Mouse (Mus musculus): ENCODE measurements around the gene Tubb4b.

The Tubb4b gene

DNA sequence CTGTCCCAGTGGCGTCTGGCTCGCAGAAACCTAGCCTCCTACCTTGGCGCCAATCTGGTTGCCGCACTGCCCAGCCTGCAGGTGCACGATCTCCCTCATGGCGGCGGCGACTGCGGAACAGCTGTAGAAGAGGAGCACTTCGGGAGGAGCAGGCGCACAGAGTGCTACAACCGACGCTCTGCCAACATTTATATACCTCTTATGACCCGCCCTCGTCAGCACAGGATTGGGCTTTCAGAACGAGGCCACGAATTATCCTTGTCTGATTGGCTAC is at the start of gene Tubb4b:
Tubb4b (minus strand) TSS at position 211 of the 274 bp plus-strand sequence.
- WGBS: under 1% methylated on average over 17 of the region's 17 CpGs

DNA sequence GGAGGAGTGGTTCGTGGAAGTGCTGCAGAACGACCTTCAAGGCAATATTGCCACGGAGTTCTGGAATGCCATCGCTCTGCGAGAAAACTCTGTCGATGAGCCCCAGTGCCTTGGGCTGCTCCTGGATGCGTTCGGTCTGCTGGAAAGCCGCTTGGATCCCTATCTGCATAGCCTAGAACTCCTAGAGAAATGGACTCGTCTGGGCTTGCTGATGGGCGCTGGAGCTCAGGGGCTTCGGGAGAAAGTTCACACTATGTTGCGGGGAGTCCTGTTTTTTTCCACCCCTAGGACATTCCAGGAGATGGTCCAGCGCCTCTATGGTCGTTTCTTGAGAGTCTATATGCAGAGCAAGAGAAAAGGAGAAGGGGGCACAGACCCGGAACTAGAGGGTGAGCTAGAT is 48.5 kb upstream of the Tubb4b start:
- 36% methylated on average over 16 of the region's 16 CpGs for WGBS

DNA sequence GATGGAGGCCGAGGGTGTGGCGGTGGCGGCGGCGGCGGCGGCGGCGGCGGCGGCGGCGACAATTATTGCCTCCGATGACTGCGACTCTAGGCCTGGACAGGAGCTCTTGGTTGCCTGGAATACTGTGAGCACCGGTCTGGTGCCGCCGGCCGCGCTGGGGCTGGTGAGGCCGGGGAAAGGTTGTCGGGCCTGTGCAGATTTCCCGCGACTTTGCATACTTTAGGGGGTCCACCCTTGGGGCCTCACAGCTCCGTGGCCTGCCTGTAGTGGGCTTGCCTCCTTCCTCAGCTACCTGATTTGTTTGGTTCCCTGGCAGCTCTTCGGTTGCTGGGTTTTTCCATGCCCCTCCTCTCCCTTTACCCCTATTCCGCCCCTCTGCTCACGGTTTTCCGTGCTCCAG is 48.0 kb upstream of the Tubb4b start:
- under 1% methylated on average over 29 of the region's 29 CpGs for WGBS

DNA sequence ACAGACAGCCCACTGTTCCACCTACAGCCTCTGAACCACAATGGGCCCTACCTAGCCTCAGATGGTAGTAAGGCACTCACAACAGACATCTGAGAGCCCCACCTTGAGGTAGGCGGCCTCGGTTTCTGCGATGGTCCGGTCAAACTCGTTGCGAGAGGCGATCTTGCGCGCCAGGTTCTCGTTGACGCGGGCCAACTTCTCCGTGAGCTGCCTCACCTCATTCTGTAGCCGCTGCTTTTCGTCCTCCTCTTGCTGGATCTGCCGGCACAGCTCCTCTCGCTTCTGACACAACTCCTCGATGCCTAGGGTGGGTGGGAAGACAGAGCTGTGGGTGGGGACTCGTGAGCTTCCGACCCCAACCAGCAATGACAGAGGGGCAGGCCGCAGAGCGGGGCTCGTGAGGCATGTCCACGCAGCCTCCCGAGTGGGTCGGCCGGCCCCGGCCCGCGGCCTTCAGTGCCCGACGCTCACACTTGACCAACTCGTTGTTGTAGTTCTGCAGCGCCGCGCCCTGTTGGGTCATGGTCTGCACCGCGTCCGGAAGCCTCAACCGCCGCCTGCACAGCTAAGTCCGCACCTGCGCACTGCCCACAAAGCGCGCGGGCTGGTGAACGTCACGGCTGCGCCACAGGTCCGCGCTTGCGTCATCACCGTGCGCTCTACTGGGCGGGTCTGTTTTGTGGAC is 47.5 kb upstream of the Tubb4b start, which contains the start of the genes Ssna1 and Anapc2:
Ssna1 (minus strand) TSS at position 612 of the 685 bp plus-strand sequence.
Anapc2 (plus strand) TSS at position 652 of the 685 bp plus-strand sequence.
- under 1% methylated on average over 55 of the region's 55 CpGs for WGBS

DNA sequence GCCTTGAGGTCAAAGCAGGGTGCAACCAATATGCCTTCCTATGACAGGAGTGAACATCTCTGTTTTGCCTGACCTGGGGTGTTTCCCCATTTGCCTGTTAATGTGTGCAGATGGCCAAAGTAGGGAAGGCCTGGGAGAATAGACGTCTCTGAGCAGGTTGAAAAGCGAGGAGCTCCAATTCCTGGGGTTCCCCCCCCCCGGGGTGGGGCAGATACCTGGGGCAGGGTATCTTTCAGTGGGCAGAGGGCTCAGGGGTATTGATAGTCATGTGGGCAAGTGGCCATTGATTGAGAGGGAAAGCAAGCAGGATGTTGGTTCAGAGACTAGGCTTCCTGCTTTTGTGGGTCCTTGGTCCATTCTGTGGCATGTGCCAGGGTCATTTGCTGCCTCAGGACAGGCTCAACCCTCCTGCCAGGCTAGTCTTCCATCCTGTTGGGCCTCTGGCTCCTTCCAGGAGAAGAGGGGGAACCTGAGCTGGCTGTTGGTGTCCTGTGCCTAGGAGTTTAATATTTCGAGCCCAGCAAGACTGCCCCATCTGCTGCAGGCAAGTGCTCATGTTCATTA is 43.3 kb upstream of the Tubb4b start:
- WGBS: 71% methylated on average over 4 of the region's 4 CpGs

DNA sequence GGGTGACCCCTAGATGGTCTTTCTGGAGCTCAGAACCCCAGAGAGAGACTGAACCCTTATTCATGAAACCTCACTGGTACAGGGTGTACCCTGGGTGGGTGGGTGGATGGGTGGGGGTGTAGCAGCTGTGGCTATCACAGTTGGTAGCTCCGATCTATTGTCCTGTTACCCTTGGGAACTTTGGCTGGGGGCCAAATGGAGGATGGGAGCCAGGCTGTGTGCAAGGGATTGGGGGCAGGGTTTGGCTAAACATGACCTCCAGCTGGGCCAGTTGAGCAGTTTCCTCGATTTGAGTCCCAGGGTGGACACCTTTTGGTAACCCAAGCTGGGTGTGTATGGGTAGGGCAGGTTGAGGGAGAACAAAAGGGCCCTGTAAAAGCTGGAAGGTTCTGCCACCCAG is 42.2 kb upstream of the Tubb4b start:
- 26% methylated on average over 2 of the region's 2 CpGs for WGBS

DNA sequence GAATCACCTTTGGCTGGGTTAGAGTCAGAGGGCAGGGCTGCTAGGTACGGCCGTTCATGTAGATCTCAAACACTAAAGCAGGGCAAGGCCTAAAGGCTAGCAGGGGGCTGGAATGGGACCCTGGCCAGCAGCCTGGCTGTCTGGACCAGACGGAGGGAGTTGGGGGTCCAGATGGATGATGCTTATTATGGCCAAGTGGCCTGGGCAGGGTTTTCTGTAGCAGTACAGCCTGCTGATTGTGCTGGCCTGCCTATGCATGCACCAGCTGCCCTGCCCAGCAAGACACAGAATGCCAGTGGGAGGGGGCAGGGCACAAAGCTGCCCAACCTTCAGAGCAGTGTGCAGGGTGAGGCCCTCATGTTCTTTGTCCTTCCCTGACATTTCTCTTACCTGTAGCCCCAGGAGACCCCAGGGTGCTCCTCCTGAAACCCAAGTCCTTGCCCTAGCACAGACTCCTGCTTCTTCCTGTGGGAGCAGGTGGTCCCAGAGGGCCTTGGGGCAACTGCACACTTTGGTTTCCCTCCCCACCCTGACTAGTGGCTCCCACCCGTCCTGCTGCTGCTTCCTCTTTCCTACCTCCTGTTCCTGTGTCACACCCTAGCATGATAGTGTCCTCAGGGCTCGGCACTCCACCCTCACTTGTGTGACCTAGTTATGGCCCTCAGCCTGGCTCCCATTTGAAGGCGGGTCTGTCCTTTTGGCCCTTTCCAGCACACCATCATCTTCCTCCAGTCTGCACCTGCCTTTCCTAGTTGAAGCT is 41.6 kb upstream of the Tubb4b start:
- WGBS: 55% methylated on average over 6 of the region's 6 CpGs

DNA sequence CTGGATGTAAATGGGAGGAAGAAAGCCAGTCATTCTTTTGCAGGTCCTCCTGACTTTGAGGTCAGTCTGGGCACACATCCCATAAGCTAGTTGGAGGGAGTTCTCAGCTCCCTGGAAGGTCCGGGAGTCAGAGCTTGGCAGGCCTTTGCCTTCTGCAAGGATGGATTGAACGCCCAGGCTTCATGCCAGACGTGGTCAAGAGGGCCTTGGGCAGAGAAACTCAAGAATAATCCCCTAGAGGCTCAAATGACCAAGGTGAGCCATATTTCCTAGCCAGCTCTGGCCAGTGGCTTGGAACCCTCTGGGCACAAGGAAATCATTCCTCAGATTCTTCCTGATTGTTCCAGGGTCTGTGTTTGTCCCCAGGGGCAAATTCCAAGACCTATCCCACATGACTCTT is 40.3 kb upstream of the Tubb4b start:
- WGBS: 62% methylated on average over 3 of the region's 3 CpGs

DNA sequence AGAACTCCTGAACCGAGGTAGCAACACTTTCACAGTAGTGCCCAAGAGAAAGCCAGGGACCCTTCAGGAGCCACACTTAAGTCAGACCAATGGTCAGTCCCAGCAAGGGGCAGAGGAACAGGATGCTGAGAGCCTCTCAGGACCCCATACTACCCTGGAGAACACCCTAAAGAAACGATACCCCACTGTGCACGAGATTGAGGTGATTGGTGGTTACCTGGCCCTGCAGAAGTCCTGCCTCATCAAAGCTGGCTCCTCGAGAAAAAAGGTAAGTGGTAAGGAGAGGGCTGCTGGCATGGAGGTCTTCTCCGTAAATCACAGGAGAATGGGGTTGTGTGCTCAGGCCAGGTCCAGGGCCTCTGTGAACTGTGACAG is 39.8 kb upstream of the Tubb4b start:
- 77% methylated on average over 5 of the region's 5 CpGs for WGBS

DNA sequence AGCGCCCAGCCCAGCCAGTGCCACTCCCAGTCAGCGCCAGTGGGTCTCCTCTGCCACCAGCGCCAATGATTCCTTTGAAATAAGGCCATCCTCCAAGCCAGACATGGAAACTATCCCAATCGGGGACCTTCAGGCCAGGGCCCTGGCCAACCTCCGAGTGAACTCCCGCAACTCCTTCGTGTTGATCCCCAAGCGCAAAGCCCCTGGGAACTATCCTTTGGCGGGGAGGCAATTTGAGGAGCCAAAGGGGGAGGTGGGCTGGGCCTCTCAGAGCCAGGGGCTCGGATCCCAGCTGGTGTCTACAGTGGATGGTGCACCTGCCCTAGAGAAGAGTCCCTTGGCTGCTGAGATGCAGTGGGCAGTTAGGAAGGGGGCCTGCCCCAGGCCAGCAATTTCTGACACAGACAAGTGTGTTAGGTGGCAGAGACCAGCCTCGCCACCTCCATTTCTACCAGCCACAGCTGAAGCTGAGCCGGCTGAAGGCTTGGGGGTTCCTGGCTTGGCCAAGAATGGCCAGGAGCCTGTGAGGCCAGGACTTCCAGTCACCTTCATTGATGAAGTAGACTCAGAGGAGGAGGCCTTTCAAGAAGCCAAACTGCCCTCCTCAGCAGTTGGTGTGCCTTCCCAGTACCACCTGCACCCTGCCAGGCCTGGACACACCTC is 39.3 kb upstream of the Tubb4b start:
- 33% methylated on average over 12 of the region's 12 CpGs for WGBS

DNA sequence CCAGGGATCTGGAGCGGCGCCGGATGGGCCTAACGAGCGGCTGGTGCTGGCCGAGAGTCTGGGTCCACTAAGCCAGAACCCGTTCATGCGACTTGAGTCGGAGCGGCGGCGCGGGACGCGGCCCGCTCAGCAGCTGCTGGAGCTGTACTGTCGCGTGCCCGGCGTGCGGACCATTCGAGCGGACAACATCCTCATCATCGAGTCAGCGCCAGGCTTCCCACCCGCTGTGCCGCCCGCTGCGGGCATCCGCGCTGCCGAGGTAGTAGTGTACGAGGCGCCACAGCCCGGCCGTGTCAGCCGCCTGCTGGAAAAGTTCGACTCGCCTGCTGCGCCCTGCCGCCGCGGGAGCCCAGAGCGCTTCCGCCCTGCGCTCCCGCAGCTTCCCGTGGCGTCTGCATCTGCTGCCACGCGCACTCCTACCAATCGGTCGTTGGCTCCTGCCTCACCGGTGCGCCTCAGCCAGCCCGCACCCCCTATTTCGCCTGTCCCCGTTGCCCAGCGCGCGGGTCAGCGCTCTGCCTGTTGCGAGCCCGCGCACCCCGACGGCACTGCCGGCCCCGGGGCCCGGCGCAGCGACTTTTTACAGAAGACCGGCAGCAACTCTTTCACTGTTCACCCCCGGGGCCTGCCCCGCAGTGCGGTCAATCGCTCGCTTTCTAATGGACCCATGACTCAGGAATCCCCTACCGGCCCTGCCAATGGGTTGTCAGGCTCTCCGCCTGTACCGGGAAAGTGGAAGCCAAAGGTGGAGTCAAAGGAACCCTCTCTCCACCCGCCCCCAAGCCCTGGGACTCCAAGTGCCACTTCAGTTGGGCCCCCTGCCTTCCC is 38.5 kb upstream of the Tubb4b start:
- WGBS: under 1% methylated on average over 82 of the region's 82 CpGs

DNA sequence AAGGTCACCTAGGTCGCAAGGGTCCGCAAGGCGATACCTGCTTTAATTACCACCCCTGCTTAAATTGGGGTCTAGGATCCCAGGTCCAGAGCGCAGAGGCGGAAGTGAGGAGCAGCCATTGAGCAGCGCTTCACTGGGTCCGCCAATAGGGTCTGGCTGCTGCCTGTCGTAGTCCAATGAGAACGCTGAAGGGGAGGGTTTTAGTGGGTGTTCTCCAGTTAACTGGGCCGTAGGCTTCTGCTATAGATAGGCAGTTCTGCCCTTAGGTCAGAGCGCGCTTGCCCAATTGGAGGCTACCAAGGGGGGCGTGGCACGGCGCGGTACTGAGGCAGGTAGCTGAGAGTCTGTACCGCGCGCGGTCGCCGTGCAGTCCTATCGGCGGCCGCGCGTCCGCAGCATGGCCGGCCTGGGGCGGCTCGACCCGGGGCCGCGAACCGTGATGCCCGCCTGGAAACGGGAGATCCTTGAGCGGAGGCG is 37.8 kb upstream of the Tubb4b start, which contains the start of gene Tprn:
Tprn (plus strand) TSS at position 328 of the 477 bp plus-strand sequence.
- under 1% methylated on average over 39 of the region's 39 CpGs for WGBS

DNA sequence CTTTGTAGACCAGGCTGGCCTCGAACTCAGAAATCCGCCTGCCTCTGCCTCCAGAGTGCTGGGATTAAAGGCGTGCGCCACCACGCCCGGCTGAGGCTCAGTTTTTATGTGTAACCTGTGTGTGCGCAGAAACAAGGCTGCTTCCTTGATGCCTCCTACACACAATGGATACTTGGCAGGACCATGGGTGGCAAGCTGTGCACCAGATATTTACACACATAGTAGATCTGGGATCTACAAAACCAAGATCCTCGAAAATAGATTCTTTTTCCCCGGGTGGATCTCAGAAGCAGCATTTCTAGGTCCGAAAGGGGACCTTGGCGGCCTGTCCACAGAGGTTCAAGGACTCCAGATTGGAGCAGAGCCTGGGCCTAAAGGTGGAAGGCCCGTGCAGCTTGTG is 37.4 kb upstream of the Tubb4b start:
- 29% methylated on average over 12 of the region's 12 CpGs for WGBS

DNA sequence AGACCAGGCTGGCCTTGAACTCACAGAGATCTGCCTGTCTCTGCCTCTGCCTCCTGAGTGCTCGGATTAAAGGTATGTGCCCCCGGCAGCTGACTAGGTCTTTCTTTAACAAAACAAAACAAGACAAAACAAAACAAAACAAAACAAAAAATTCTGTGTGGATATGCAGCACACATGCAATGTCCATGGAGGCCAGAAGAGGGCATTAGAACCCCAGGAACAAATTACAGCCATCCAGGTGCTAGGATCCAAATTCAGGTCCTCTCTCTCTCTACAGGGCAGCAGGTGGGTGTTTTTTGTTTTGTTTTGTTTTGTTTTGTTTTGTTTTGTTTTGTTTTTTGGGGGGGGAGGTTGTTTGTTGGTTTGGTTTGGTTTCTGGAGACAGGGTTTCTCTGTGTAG is 34.4 kb upstream of the Tubb4b start:
- 59% methylated on average over 2 of the region's 2 CpGs for WGBS

DNA sequence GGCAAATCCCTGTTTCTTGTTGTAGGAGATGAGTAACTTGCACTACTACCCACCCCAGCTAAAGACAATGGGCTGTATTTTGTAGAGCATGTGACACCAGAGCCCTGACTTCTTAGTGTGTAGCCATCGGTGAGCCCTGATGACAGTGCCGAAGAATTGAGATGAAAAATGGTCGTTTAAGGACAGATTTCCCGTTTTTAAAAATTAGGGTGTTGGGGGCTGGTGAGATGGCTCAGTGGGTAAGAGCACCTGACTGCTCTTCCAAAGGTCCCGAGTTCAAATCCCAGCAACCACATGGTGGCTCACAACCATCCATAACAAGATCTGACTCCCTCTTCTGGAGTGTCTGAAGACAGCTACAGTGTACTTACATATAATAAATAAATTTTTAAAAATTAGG is 32.7 kb upstream of the Tubb4b start:
- WGBS: 77% methylated on average over 5 of the region's 5 CpGs

DNA sequence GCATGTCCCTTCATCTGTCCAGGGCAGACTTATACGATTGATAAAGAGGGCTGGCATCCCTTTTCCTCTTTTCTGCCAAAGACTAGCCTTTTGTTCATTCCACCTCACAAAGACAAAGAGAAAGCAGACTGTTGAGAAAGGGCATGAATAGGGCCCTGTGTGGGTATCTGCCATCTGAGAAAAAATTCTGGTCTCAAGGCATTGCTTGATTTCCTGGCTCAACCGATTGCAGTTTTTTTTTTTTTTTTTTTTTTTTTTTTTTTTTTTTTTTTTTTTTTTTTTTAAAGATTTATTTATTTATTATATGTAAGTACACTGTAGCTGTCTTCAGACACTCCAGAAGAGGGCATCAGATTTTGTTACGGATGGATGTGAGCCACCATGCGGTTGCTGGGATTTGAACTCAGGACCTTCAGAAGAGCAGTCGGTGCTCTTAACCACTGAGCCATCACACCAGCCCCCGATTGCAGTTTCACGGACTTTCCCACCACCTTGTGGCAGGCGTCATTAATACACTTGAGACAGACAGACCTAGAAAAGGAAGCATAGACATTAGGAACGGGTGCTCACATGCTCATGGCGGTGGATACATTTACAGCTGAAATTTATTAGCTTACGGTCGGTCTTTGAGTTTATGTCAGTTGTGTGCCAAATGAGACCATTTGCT is 32.1 kb upstream of the Tubb4b start:
- WGBS: 39% methylated on average over 12 of the region's 12 CpGs

DNA sequence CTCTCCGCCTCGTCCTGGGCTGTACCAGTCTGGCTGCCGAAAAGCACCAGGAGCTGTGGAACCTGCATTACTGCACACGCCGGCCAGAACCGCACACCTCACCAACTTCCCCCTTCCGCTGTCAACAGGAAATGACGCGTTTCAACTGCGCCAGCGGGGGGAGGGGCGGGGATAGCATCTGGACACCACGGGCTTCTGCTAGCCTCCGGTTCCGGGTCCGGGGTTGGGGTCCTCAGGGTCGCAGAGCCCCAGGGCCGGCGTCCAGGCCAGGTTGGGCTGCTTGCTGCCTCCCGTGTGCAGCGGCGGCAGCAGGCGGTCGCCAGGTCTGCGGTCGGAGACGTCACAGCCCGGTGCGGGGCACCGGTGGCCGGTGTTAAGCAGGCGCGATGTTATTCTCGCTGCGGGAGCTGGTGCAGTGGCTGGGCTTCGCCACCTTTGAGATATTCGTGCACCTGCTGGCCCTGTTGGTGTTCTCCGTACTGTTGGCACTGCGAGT is 30.8 kb upstream of the Tubb4b start, which contains the start of gene Tmem203:
Tmem203 (plus strand) TSS at position 156 of the 496 bp plus-strand sequence.
- under 1% methylated on average over 39 of the region's 39 CpGs for WGBS

DNA sequence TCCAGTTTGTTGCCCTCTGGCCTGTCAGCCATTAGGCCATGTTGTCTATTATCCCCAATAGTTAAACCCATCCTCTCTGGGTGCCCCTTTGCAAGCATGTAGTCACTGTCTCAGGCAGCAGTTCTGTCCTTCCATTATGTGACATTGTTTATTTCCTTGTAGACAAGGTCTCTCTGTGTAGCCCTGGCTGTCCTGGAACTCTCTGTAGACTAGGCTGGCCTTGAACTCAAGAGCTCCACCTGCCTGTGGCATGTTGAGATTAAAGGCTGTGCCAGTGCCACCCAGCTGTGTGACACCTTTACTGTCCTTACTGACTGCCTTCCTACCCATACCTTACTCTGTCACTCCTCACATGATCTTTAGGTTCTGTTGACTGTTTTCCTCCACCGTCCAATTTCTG is 27.8 kb upstream of the Tubb4b start:
- 89% methylated on average over 1 of the region's 1 CpGs for WGBS

DNA sequence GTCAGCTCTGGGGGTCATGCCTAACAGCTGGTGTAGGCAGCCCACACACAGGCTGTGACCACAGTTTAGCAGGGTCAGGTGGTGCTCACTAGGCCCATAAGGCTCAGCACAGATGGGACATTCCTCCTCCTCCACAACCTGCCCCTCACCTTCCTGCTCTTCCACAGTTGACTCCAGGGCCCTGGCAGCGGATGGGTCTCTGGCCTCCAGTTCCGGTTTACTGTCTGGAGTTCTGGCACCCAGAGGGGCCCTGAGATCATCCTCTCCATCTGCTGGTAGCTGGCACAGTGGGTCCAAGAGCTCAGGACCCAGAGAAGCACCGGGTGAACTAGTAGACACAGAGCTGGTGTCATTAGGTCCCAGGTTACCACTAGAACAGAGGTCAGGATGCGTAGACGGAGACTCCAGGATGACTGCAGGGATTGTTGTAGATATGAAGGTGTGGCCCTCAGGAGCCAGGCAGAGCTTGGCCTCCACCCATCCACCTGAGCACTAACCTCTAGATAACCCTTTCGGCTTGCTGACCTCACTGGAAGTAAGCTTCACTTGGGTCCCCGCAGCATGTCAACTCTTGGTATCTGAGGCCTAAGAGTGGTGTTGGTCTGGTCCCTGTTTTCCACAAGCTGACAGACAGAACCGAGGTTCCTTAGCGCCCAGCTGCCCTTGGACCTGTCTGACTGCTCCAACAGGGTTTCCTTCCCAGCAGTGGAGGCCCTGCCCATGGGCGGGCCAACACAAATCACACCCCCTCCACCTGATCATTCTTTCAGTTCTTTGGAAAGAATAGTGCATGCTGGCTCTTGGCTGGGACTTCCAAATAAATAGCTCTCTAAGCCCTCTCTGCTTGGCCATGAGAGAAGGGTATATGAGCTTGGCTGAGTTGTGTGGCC is 21.9 kb upstream of the Tubb4b start, which contains the start of gene AL732309.1:
AL732309.1 (minus strand) TSS at position 681 of the 890 bp plus-strand sequence.
- WGBS: 89% methylated on average over 10 of the region's 10 CpGs

All from cerebral cortex, adult 2 months (tissue).